Mouse (Mus musculus) heart, adult 2 months (tissue): Measurements from ENCODE around the gene Strip2. TPM values are rescaled to one million over a fixed set of nuclear protein-coding genes. Genes with fewer than 3 reads are reported as not detected.

Experiments
- DNase-seq, 2 experiments: peaks; one replicate each; pipeline ENCODE4 v3.0.0; 2021
- H3K27ac ChIP-seq: fragments of 200-600 bp; 2 replicates; pipeline ENCODE4 v1.8.1; 2022
- H3K27me3 ChIP-seq: fragments of 200-500 bp; 2 replicates; pipeline ENCODE4 v1.6.1; 2012; ENCODE audit warnings: mild to moderate bottlenecking, low read length, inconsistent platforms, mixed read lengths; ENCODE audit not compliant: control insufficient read depth, insufficient read depth
- H3K36me3 ChIP-seq: fragments of 200-500 bp; 2 replicates; pipeline ENCODE4 v1.6.1; 2012; ENCODE audit warnings: low read length, inconsistent platforms; ENCODE audit not compliant: control insufficient read depth, insufficient read depth
- H3K4me1 ChIP-seq: fragments of 200-500 bp; 2 replicates; pipeline ENCODE4 v1.6.1; 2011; ENCODE audit warnings: low read length; ENCODE audit not compliant: control insufficient read depth, insufficient read depth
- H3K4me3 ChIP-seq: fragments of 200-600 bp; 2 replicates; pipeline ENCODE4 v1.8.1; 2022
- H3K79me2 ChIP-seq: fragments of 200-500 bp; replicated peaks from 2 replicates; pipeline ENCODE4 v1.6.1; 2012; ENCODE audit warnings: mild to moderate bottlenecking, inconsistent platforms, low read length, moderate library complexity, mixed read lengths; ENCODE audit not compliant: control insufficient read depth, insufficient read depth
- H3K9ac ChIP-seq: fragments of 200-500 bp; 2 replicates; pipeline ENCODE4 v1.6.1; 2012; ENCODE audit warnings: low read depth, mild to moderate bottlenecking, control low read depth, inconsistent platforms, low read length, mixed read lengths
- CTCF ChIP-seq: fragments of 200-600 bp; IDR thresholded peaks from 2 replicates; pipeline ENCODE4 v1.8.1; 2022; ENCODE audit warnings: antibody characterized with exemption, mild to moderate bottlenecking, moderate library complexity
- EP300 ChIP-seq: fragments of 200-500 bp; IDR thresholded peaks from 2 replicates; pipeline ENCODE4 v1.6.1; 2011; ENCODE audit warnings: low read depth, low read length, control low read depth; ENCODE audit not compliant: insufficient read depth
- POLR2A ChIP-seq: fragments of 200-500 bp; IDR thresholded peaks from 2 replicates; pipeline ENCODE4 v1.6.1; 2011; ENCODE audit warnings: mild to moderate bottlenecking, low read depth, low read length, control low read depth; ENCODE audit not compliant: insufficient read depth
- WGBS: fragments of 180-500 bp; shearing (Covaris S2); methylation state at CpG from one replicate; pipeline ENCODE4 v1.1.7; 2018; 5-methylcytosine and 5-hydroxymethylcytosine counted together
- intact Hi-C: fragments of 180-260 bp; cut with DNase I; formaldehyde crosslinking; loops from one replicate; pipeline ENCODE4 v1.15.1; 2025
- microRNA-seq, 2 experiments: library from miRNA; unstranded; fragments of <30 nt; microRNA quantifications; one replicate each; pipeline ENCODE4 v1.2.0; 2021
- polyA plus RNA-seq: library from polyadenylated mRNA; depleted of rRNA; stranded (reverse); fragments of >200 nt; gene quantifications from 2 replicates; pipeline ENCODE4 v1.2.3, GENCODE M21; 2012; rRNA removed
- total RNA-seq, 2 experiments: library from RNA; stranded (reverse); gene quantifications; 2 replicates each; pipeline ENCODE4 v1.2.3; 2021

Strip2 gene
- total and polyA plus RNA-seq, 3 experiments = 24.2 to 49.8 (median 46.9) TPM

DNA sequence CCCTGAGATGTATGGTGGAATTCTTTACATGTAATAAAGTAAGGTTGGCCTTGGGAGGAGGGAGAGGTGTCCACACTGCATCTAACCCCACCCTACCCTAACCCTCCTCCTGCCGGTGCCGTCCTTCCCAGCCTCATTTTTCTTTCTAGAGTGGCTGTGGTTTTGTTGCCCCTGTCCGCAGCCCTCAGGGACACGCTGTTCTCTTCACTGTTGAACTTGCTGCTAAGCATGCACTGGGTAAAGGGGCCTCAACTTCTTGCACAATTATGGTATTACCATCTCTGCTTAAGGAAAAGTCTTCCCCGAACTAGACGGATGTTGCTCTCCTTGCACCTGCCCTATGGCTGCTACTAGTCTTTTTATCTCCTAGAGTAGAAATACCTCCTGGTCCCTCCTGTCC, 69.2 kb downstream of the Strip2 start:
- TF ChIP-seq POLR2A (no peak), EP300 (no peak), CTCF (no peak)
- H3K27ac ChIP-seq = no peak overlapping the region
- DNase-seq = no peak
- H3K4me1 ChIP-seq = no peaks in the 10 kb centered on the region; the same call in 1 of the 2 replicates
- no peaks in the 10 kb centered on the region for H3K27me3 ChIP-seq
- H3K4me3 ChIP-seq = no peak overlapping the region
- WGBS = 71% methylated on average over 6 of the region's 6 CpGs
- H3K79me2 ChIP-seq = no peaks in the 10 kb centered on the region
- intact Hi-C loops = loop anchor here (2.0 kb wide), 1 partner anchor 61 kb away; the partner anchor contains the start of gene Nrf1
- no peaks in the 10 kb centered on the region for H3K36me3 ChIP-seq
- H3K9ac ChIP-seq = no peak overlapping the region

DNA sequence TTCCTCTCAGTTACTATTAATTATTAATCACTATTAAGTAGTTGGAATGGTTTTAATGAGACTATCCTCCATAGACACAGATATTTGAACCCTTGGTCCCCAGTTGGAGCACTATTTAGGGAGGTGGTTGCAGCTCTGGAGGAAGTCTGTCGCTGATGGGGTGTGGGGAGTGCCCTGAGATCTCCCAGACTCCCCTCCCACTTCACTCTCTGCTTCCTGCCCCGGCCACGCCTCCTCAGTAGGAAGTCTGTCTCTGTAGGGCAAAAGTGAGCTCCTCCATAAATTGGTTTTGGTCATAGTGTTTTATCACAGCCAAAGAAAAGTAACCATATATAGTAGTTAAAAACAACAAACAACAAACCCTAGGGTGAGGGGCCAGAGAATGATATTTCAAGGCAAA, 70.4 kb downstream of the Strip2 start:
- Histone ChIP-seq H3K4me3 (no peak overlapping the region), H3K27me3 (no peaks in the 10 kb centered on the region), H3K79me2 (no peaks in the 10 kb centered on the region), H3K9ac (no peak overlapping the region), H3K4me1 (no peaks in the 10 kb centered on the region; the same call in 1 of the 2 replicates), H3K36me3 (no peaks in the 10 kb centered on the region), H3K27ac (no peak overlapping the region)
- TF ChIP-seq CTCF = no peak
- TF ChIP-seq POLR2A = no peak
- TF ChIP-seq EP300 = no peak
- 65% methylated on average over 3 of the region's 3 CpGs for WGBS
- intact Hi-C loops = no loop called here
- no peak for DNase-seq

DNA sequence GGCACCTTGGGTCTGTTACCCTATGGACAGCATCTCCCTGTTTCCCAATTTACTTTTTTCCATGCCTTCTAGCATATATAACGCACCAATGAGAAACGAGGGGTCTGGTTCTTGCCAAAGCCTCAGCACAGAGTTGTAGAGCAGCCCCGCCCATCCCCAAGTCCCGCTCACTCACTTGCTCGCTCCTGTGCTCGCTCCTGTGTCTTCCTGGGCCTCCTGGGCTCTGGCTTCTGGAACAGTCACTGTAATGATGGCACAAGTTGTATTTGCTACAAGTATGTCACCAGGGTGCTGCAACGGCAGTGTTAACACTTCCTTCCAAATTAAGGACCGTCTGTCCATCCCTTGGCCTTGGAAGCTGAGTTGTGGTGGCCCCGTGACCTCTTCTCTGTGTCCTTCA, 81.3 kb downstream of the Strip2 start:
- no peaks in the 10 kb centered on the region for H3K27me3 ChIP-seq
- no peak overlapping the region for H3K27ac ChIP-seq
- no peak overlapping the region for H3K9ac ChIP-seq
- H3K4me1 ChIP-seq = no peaks in the 10 kb centered on the region
- intact Hi-C loops = no loop called here
- 79% methylated on average over 9 of the region's 9 CpGs for WGBS
- H3K4me3 ChIP-seq = no peak overlapping the region
- TF ChIP-seq POLR2A (no peak), CTCF (peak; percentile 49), EP300 (no peak)
- no peak for DNase-seq
- H3K79me2 ChIP-seq = no peaks in the 10 kb centered on the region
- no peaks in the 10 kb centered on the region for H3K36me3 ChIP-seq

DNA sequence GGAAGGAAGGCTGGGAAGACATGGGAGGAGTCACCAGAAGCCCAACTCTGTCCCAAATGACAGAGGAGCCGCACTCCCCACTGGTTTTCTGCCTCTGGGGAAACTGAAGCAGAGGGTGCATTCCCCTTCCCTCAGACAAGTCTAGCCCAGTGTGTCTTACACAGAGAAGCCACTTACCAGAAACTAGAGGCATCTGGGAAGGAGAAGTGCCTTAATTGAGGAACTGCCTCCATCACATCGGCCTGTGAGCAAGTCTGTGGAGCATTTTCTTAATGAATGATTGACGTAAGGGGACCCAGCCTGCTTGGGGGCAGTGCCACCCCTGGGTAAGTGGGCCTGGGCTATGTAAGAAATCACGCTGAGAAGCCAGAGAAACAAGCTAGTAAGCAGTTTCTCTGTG, 82.0 kb downstream of the Strip2 start:
- 68% methylated on average over 4 of the region's 4 CpGs for WGBS
- H3K36me3 ChIP-seq = no peaks in the 10 kb centered on the region

DNA sequence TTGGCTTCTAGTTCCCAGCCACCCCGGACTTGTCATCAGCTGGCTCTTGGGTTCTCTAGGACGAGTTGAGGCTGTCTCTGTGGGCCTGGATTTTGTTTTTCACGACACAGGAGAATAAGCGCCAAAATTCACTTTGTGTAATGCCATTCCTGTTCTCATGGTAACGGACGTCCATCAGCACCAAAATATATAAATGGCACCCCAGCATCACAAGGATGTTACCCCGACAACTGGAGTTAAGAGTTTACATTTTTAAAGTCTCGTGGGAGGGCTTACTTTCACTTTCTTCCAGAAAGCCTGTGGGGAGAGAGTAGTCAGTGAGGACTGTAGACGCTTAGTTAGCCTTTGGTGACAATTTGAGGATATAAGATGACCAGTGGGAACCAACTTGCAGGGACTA, 85.8 kb downstream of the Strip2 start:
- H3K4me1 ChIP-seq = no peaks in the 10 kb centered on the region
- H3K9ac ChIP-seq = no peak overlapping the region
- intact Hi-C loops = no loop called here
- no peak overlapping the region for H3K4me3 ChIP-seq
- H3K79me2 ChIP-seq = no peaks in the 10 kb centered on the region
- no peaks in the 10 kb centered on the region for H3K36me3 ChIP-seq
- DNase-seq = no peak
- no peaks in the 10 kb centered on the region for H3K27me3 ChIP-seq
- 65% methylated on average over 9 of the region's 9 CpGs for WGBS
- TF ChIP-seq EP300 = no peak
- TF ChIP-seq POLR2A = no peak
- TF ChIP-seq CTCF = no peak
- H3K27ac ChIP-seq = no peak overlapping the region

More for the DNA sequence above, 82.0 kb downstream of the Strip2 start:
- no peak for DNase-seq
- no peak overlapping the region for H3K9ac ChIP-seq
- H3K27ac ChIP-seq = no peak overlapping the region
- intact Hi-C loops = no loop called here
- TF ChIP-seq POLR2A (no peak), EP300 (no peak), CTCF (no peak)
- H3K27me3 ChIP-seq = no peaks in the 10 kb centered on the region
- H3K4me3 ChIP-seq = no peak overlapping the region
- no peaks in the 10 kb centered on the region for H3K4me1 ChIP-seq
- no peaks in the 10 kb centered on the region for H3K79me2 ChIP-seq

DNA sequence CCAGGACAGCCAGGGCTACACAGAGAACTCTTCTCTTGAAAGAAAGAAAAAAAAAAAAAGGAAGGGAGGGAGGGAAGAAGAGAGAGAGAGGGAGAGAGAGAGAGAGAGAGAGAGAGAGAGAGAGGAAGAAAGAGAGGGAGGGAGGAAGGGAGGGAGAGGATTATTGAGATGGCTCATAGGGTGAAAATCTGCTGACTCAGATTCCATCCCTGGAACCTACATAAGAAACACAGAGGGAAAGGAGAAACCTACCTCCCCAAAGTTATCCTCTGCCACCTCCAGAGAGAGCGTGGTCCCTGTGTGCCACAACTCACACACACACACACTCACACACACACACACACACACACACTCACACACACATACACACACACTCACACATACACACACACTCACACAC, 89.0 kb downstream of the Strip2 start:
- Histone ChIP-seq H3K9ac (no peak overlapping the region), H3K4me1 (no peaks in the 10 kb centered on the region), H3K79me2 (no peaks in the 10 kb centered on the region), H3K36me3 (no peaks in the 10 kb centered on the region), H3K4me3 (no peak overlapping the region), H3K27me3 (no peaks in the 10 kb centered on the region), H3K27ac (no peak overlapping the region)
- WGBS = 100% methylated on average over 1 of the region's 1 CpGs
- no peak for DNase-seq
- TF ChIP-seq CTCF (no peak), EP300 (no peak), POLR2A (no peak)
- intact Hi-C loops = no loop called here

DNA sequence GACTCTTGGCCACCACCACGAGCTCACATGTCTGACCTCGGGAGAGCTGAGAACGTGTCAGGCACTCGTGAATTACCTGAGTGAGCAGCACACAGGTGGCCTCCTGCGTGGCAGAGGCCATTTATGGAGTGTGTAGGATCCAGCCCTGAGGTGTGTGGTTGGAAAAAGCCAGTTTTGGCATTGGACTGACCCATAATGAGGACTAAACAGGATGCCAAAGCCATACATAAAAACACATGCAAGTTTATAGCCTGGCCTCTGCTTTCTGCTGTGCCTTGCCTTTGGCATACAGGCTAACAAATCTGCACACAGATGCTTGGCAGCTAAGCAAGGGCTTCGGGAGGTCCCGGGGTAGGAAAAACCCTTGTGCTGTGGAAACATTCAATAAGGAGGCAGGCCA, 92.4 kb downstream of the Strip2 start:
- Histone ChIP-seq H3K79me2 (no peaks in the 10 kb centered on the region), H3K4me1 (no peaks in the 10 kb centered on the region), H3K9ac (no peak overlapping the region), H3K4me3 (no peak overlapping the region), H3K36me3 (no peaks in the 10 kb centered on the region), H3K27ac (no peak overlapping the region), H3K27me3 (no peaks in the 10 kb centered on the region)
- intact Hi-C loops = no loop called here
- 81% methylated on average over 7 of the region's 7 CpGs for WGBS
- DNase-seq = no peak
- TF ChIP-seq POLR2A (no peak), EP300 (no peak), CTCF (no peak)

Small RNA genes lying within 50 kb of the gene (microRNA-seq; reads per million reads assigned to microRNA genes)
- gene Gm23049 = 0 reads per million in 2 experiments

Other genes starting within 250 kb of the Strip2 start
- gene Tspan33, start 222.8 kb upstream of the Strip2 start, total RNA-seq = 1 to 10 TPM; 2.2 to 2.5 TPM
- 1.8 and 2.7 TPM in 2 replicates for gene Tspan33, start 222.8 kb upstream of the Strip2 start, polyA plus RNA-seq
- 1 to 10 TPM; 8.3 to 8.5 TPM for gene Smo, start 181.5 kb upstream of the Strip2 start, total RNA-seq
- gene Smo, start 181.5 kb upstream of the Strip2 start, polyA plus RNA-seq = 12.7 and 16.4 TPM in 2 replicates
- gene Ahcyl2, start 149.0 kb upstream of the Strip2 start, total RNA-seq = 10 to 100 TPM; 14.7 to 15.6 TPM
- 10.5 and 16.2 TPM in 2 replicates for gene Ahcyl2, start 149.0 kb upstream of the Strip2 start, polyA plus RNA-seq
- gene Nrf1, start 131.0 kb downstream of the Strip2 start, total RNA-seq = 10 to 100 TPM; 12.7 to 12.8 TPM
- gene Nrf1, start 131.0 kb downstream of the Strip2 start, polyA plus RNA-seq = 13.9 and 21.1 TPM in 2 replicates